Mouse (Mus musculus): ENCODE results near the gene Lrrc29.

GRCm38 (mm10) chr8:105326968-105327367 is 890 bp upstream of the Lrrc29 start:
- TF ChIP-seq CTCF (conservative IDR thresholded peaks at IDR 0.05; ENCODE audit: low read length) (no peak), NANOG (IDR thresholded peaks at IDR 0.05; ENCODE audit: borderline replicate concordance, low read length) (no peak)

Measured in E14TG2a.4 (cell line).